Mouse (Mus musculus): ENCODE measurements around the gene Irx3. TPM values are rescaled to one million over a fixed set of nuclear protein-coding genes. Genes with fewer than 3 reads are reported as not detected.

Gene Irx3
- 9.8 and 13.1 TPM in 2 replicates for polyA plus RNA-seq (2014; fragmentation: Nextera tagmentation; extraction: Ambion mirVana)

- peak within 1 kb of the TSS; percentile 94 for H3K9ac ChIP-seq (ENCODE audit: low read length)
- H3K27me3 ChIP-seq (ENCODE audit: control insufficient read depth, insufficient read depth, low read length), result peaks cover 55% of the 10 kb centered on the region
- peak; percentile 78 for ATAC-seq (ENCODE audit: insufficient number of reproducible peaks, insufficient read depth, low FRiP score, low read depth)
- peak within 1 kb of the TSS; percentile 92 for H3K4me2 ChIP-seq (ENCODE audit: low read length)
- H3K9me3 ChIP-seq (ENCODE audit: control insufficient read depth, low read length), result no peaks in the 10 kb centered on the region
- under 1% methylated on average over 33 of the region's 33 CpGs for WGBS
- peaks cover 35 to 42% of the 10 kb centered on the region in 2 experiments for H3K4me1 ChIP-seq (ENCODE audit: control insufficient read depth in 2 of 2, insufficient read depth in 2 of 2, low read length in 2 of 2)
- H3K27ac ChIP-seq (replicated peaks in 1 of 2; ENCODE audit: control insufficient read depth in 1 of 2, insufficient read depth in 1 of 2, low read depth in 2 of 2, low read length in 2 of 2), result peak within 1 kb of the TSS; percentile 93 to 97
- peaks cover 6% of the 10 kb centered on the region; the same call in 1 of the 2 replicates for H3K36me3 ChIP-seq (ENCODE audit: control insufficient read depth, insufficient read depth, low read length)
- peak within 1 kb of the TSS; percentile 85 to 86 for H3K4me3 ChIP-seq (ENCODE audit: control insufficient read depth in 1 of 2, insufficient read depth in 1 of 2, low read depth in 1 of 2, low read length in 2 of 2)
Measured at GRCm38 (mm10) chr8:91801839-91802238, at the start of gene Irx3. TSS of gene Irx3 (minus strand) at chr8:91802067.

GRCm38 (mm10) chr8:91851359-91851758 is 49.5 kb upstream of the Irx3 start:
- H3K4me1 ChIP-seq (ENCODE audit: control insufficient read depth in 2 of 2, insufficient read depth in 2 of 2, low read length in 2 of 2), result peaks cover 10 to 21% of the 10 kb centered on the region in 2 experiments; a peak in 2 of 4 replicates
- H3K9ac ChIP-seq (ENCODE audit: low read length), result no peak overlapping the region
- no peak overlapping the region for H3K4me2 ChIP-seq (ENCODE audit: low read length)
- no peaks in the 10 kb centered on the region for H3K9me3 ChIP-seq (ENCODE audit: control insufficient read depth, low read length)
- peak overlapping the region in 1 of 2 experiments; percentile 66; a peak in 1 of 4 replicates for H3K27ac ChIP-seq (replicated peaks in 1 of 2; ENCODE audit: control insufficient read depth in 1 of 2, insufficient read depth in 1 of 2, low read depth in 2 of 2, low read length in 2 of 2)
- no peaks in the 10 kb centered on the region for H3K27me3 ChIP-seq (ENCODE audit: control insufficient read depth, insufficient read depth, low read length)
- no peak overlapping the region for H3K4me3 ChIP-seq (ENCODE audit: control insufficient read depth in 1 of 2, insufficient read depth in 1 of 2, low read depth in 1 of 2, low read length in 2 of 2)
- no peak for ATAC-seq (ENCODE audit: insufficient number of reproducible peaks, insufficient read depth, low FRiP score, low read depth)
- WGBS, result 74% methylated on average over 10 of the region's 10 CpGs
- H3K36me3 ChIP-seq (ENCODE audit: control insufficient read depth, insufficient read depth, low read length), result no peaks in the 10 kb centered on the region

DNA sequence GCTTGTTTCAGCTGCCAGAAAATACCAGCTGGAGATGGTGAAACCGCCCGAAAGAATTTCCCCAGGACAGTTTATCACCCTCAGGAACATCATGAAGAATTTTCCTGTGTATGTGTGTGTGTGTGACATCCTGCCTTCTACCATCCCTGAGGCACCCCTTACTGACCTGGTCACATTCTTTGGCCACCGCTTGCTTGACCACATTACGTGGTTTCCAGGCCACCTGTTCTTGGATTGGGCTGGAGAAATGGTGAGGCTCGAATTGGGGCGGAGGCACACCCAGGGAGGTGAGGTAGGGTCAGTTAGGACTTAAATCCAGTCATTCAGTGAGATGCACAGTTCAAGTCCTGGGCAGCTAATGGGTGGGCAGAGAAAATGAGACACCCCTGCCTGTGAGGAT is 48.1 kb upstream of the Irx3 start:
- Histone ChIP-seq H3K4me3 (ENCODE audit: control insufficient read depth in 1 of 2, insufficient read depth in 1 of 2, low read depth in 1 of 2, low read length in 2 of 2) (no peak overlapping the region), H3K4me2 (ENCODE audit: low read length) (no peak overlapping the region), H3K4me1 (ENCODE audit: control insufficient read depth in 2 of 2, insufficient read depth in 2 of 2, low read length in 2 of 2) (peaks cover 8 to 17% of the 10 kb centered on the region in 2 experiments; a peak in 2 of 4 replicates), H3K9me3 (ENCODE audit: control insufficient read depth, low read length) (no peaks in the 10 kb centered on the region), H3K27me3 (ENCODE audit: control insufficient read depth, insufficient read depth, low read length) (no peaks in the 10 kb centered on the region), H3K36me3 (ENCODE audit: control insufficient read depth, insufficient read depth, low read length) (no peaks in the 10 kb centered on the region), H3K27ac (replicated peaks in 1 of 2; ENCODE audit: control insufficient read depth in 1 of 2, insufficient read depth in 1 of 2, low read depth in 2 of 2, low read length in 2 of 2) (no peak overlapping the region), H3K9ac (ENCODE audit: low read length) (no peak overlapping the region)
- no peak for ATAC-seq (ENCODE audit: insufficient number of reproducible peaks, insufficient read depth, low FRiP score, low read depth)
- WGBS, result 87% methylated on average over 6 of the region's 6 CpGs

DNA sequence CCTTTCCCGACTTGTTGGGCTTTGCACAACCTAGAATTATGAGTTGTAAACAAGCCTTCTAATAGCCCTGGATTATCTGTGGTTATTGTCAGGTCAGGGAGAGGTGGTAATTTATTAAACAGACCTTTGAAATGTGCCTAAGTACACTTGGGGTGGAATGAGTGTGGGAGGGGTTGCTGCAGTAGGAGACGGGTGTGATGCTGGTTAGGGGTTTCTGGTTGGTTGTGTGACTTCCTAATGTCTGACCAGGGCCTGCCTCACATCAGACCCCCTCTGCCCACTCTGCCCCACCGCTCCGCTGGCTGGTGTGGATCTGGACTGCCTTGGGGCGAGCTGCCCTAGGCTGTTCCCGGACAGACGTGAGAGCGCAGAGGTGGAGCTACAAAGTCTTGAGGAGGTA is 47.7 kb upstream of the Irx3 start:
- Histone ChIP-seq H3K4me3 (ENCODE audit: control insufficient read depth in 1 of 2, insufficient read depth in 1 of 2, low read depth in 1 of 2, low read length in 2 of 2) (no peak overlapping the region), H3K9me3 (ENCODE audit: control insufficient read depth, low read length) (no peaks in the 10 kb centered on the region), H3K4me2 (ENCODE audit: low read length) (no peak overlapping the region), H3K4me1 (ENCODE audit: control insufficient read depth in 2 of 2, insufficient read depth in 2 of 2, low read length in 2 of 2) (peaks cover 8 to 17% of the 10 kb centered on the region in 2 experiments; a peak in 2 of 4 replicates), H3K27me3 (ENCODE audit: control insufficient read depth, insufficient read depth, low read length) (no peaks in the 10 kb centered on the region), H3K27ac (replicated peaks in 1 of 2; ENCODE audit: control insufficient read depth in 1 of 2, insufficient read depth in 1 of 2, low read depth in 2 of 2, low read length in 2 of 2) (no peak overlapping the region), H3K36me3 (ENCODE audit: control insufficient read depth, insufficient read depth, low read length) (no peaks in the 10 kb centered on the region), H3K9ac (ENCODE audit: low read length) (no peak overlapping the region)
- no peak for ATAC-seq (ENCODE audit: insufficient number of reproducible peaks, insufficient read depth, low FRiP score, low read depth)
- 89% methylated on average over 8 of the region's 8 CpGs for WGBS

DNA sequence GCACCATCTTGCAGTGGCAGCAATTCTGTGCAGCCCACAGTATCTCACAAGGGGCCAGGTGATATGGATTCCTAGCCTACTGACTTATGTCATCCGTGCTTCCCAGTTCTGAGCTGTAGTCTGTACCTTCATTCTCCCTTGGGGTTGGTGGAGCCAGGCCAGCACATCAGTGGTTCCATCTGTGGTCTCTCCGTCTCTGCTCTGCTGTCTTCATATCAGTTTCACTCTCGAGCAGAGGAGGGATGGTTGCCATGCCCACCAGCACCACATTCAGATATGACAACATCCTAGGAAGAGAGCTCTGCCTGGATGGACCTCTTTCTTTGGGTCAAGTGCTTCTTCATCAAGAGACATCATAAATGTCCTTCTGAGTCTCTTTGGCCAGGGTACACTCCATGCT is 43.8 kb upstream of the Irx3 start:
- H3K9ac ChIP-seq (ENCODE audit: low read length), result no peak overlapping the region
- no peak overlapping the region for H3K4me3 ChIP-seq (ENCODE audit: control insufficient read depth in 1 of 2, insufficient read depth in 1 of 2, low read depth in 1 of 2, low read length in 2 of 2)
- no peak for ATAC-seq (ENCODE audit: insufficient number of reproducible peaks, insufficient read depth, low FRiP score, low read depth)
- no peaks in the 10 kb centered on the region for H3K27me3 ChIP-seq (ENCODE audit: control insufficient read depth, insufficient read depth, low read length)
- H3K36me3 ChIP-seq (ENCODE audit: control insufficient read depth, insufficient read depth, low read length), result no peaks in the 10 kb centered on the region
- H3K9me3 ChIP-seq (ENCODE audit: control insufficient read depth, low read length), result no peaks in the 10 kb centered on the region
- no peak overlapping the region for H3K4me2 ChIP-seq (ENCODE audit: low read length)
- H3K4me1 ChIP-seq (ENCODE audit: control insufficient read depth in 2 of 2, insufficient read depth in 2 of 2, low read length in 2 of 2), result no peaks in the 10 kb centered on the region
- WGBS, result 48% methylated on average over 3 of the region's 3 CpGs
- no peak overlapping the region for H3K27ac ChIP-seq (replicated peaks in 1 of 2; ENCODE audit: control insufficient read depth in 1 of 2, insufficient read depth in 1 of 2, low read depth in 2 of 2, low read length in 2 of 2)

DNA sequence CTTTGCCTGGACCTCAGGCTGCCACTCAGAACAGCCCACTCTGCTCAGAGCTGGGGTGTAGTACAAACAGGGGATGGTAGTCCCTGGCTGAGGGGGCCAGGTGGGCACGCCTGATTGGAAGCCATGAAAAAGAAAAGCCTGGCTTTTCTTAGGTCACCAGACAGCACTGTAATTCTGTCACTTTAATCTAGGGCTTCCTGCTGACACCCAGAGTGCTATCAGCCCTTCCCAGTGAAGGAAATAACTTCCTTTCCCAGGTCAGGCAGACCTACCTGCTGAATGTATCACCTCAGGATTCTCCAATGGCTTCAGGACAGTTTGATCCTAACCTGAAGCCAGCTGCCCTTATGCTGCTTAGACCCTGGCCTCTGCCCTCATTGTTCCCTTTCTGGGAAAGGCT is 35.3 kb upstream of the Irx3 start:
- H3K9ac ChIP-seq (ENCODE audit: low read length), result no peak overlapping the region
- H3K36me3 ChIP-seq (ENCODE audit: control insufficient read depth, insufficient read depth, low read length), result no peaks in the 10 kb centered on the region
- H3K27ac ChIP-seq (replicated peaks in 1 of 2; ENCODE audit: control insufficient read depth in 1 of 2, insufficient read depth in 1 of 2, low read depth in 2 of 2, low read length in 2 of 2), result no peak overlapping the region
- H3K4me1 ChIP-seq (ENCODE audit: control insufficient read depth in 2 of 2, insufficient read depth in 2 of 2, low read length in 2 of 2), result no peaks in the 10 kb centered on the region
- ATAC-seq (ENCODE audit: insufficient number of reproducible peaks, insufficient read depth, low FRiP score, low read depth), result no peak
- H3K4me3 ChIP-seq (ENCODE audit: control insufficient read depth in 1 of 2, insufficient read depth in 1 of 2, low read depth in 1 of 2, low read length in 2 of 2), result no peak overlapping the region
- no peak overlapping the region for H3K4me2 ChIP-seq (ENCODE audit: low read length)
- peaks cover 13% of the 10 kb centered on the region; the same call in 1 of the 2 replicates for H3K27me3 ChIP-seq (ENCODE audit: control insufficient read depth, insufficient read depth, low read length)
- WGBS, result 53% methylated on average over 1 of the region's 1 CpGs
- H3K9me3 ChIP-seq (ENCODE audit: control insufficient read depth, low read length), result no peaks in the 10 kb centered on the region

DNA sequence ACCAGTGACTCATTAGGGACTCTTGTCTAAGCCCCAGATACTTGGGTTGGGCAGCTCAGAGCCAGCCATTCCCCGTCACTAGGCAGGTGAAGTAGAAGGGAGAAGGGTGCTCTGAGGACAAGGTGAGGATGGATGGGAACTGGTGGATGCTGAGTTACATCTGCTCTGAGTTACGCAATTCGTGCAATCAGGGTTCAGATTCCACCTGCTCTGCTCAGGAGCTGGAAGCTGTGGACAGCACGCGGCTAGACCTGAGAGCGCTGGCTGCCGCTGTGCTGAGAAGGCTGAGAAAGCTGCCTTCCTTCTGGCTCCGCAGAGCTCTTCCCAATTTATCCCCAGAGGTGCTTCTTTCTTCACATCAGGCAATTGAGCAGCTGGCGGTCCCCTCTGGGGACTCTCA is 34.8 kb upstream of the Irx3 start:
- Histone ChIP-seq H3K36me3 (ENCODE audit: control insufficient read depth, insufficient read depth, low read length) (no peaks in the 10 kb centered on the region), H3K4me3 (ENCODE audit: control insufficient read depth in 1 of 2, insufficient read depth in 1 of 2, low read depth in 1 of 2, low read length in 2 of 2) (no peak overlapping the region), H3K4me2 (ENCODE audit: low read length) (no peak overlapping the region), H3K27ac (replicated peaks in 1 of 2; ENCODE audit: control insufficient read depth in 1 of 2, insufficient read depth in 1 of 2, low read depth in 2 of 2, low read length in 2 of 2) (no peak overlapping the region), H3K4me1 (ENCODE audit: control insufficient read depth in 2 of 2, insufficient read depth in 2 of 2, low read length in 2 of 2) (no peaks in the 10 kb centered on the region), H3K9me3 (ENCODE audit: control insufficient read depth, low read length) (no peaks in the 10 kb centered on the region), H3K9ac (ENCODE audit: low read length) (no peak overlapping the region), H3K27me3 (ENCODE audit: control insufficient read depth, insufficient read depth, low read length) (peaks cover 13% of the 10 kb centered on the region; the same call in 1 of the 2 replicates)
- ATAC-seq (ENCODE audit: insufficient number of reproducible peaks, insufficient read depth, low FRiP score, low read depth), result no peak
- WGBS, result 52% methylated on average over 9 of the region's 9 CpGs

- WGBS, result 84% methylated on average over 14 of the region's 14 CpGs
- Histone ChIP-seq H3K9me3 (ENCODE audit: control insufficient read depth, low read length) (no peaks in the 10 kb centered on the region), H3K27ac (replicated peaks in 1 of 2; ENCODE audit: control insufficient read depth in 1 of 2, insufficient read depth in 1 of 2, low read depth in 2 of 2, low read length in 2 of 2) (no peak overlapping the region), H3K36me3 (ENCODE audit: control insufficient read depth, insufficient read depth, low read length) (no peaks in the 10 kb centered on the region), H3K4me1 (ENCODE audit: control insufficient read depth in 2 of 2, insufficient read depth in 2 of 2, low read length in 2 of 2) (peaks cover 0 to 6% of the 10 kb centered on the region in 2 experiments; a peak in 1 of 4 replicates), H3K27me3 (ENCODE audit: control insufficient read depth, insufficient read depth, low read length) (no peaks in the 10 kb centered on the region; the same call in 1 of the 2 replicates), H3K9ac (ENCODE audit: low read length) (no peak overlapping the region), H3K4me3 (ENCODE audit: control insufficient read depth in 1 of 2, insufficient read depth in 1 of 2, low read depth in 1 of 2, low read length in 2 of 2) (no peak overlapping the region), H3K4me2 (ENCODE audit: low read length) (no peak overlapping the region)
- no peak for ATAC-seq (ENCODE audit: insufficient number of reproducible peaks, insufficient read depth, low FRiP score, low read depth)
Measured at GRCm38 (mm10) chr8:91827661-91828060, 25.8 kb upstream of the Irx3 start.

Measured in heart, embryonic 14.5 days (tissue).